Mouse (Mus musculus) olfactory bulb, adult 2 months (tissue): Measurements from ENCODE around the gene Psmd13.

Source experiments
- CTCF ChIP-seq: fragments of 200-500 bp; IDR thresholded peaks from 2 replicates; pipeline ENCODE4 v1.5.1; 2012; ENCODE audit warnings: low read depth, mild to moderate bottlenecking, low read length, moderate library complexity; ENCODE audit not compliant: insufficient read depth
- POLR2A ChIP-seq: fragments of 200-500 bp; IDR thresholded peaks from 2 replicates; pipeline ENCODE4 v1.6.1; 2012; ENCODE audit warnings: mild to moderate bottlenecking, low read depth, low read length, moderate library complexity; ENCODE audit not compliant: insufficient read depth

DNA sequence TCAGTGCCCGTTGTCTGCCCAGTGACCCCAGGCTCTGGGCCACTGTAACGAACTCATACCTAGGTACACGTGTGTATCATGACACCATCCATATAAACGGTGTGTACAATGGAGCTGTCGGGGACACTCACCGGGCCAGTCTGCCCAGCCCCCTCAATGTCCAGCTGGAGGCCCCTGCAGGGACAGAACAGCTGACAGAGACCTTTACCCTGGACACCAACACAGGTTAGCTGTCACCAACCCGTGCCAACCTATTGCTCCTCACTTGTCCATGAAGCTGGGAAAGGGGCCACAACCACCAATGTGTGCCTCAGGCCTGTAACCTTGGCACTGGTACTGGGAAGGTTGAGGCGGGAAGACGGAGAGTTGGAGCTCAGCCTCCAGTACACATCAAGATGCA is 60.6 kb downstream of the Psmd13 start:
- no peak for TF ChIP-seq CTCF
- no peak for TF ChIP-seq POLR2A
